ENCODE assay signal across 27 mouse cellular contexts in the genomic region with DNA sequence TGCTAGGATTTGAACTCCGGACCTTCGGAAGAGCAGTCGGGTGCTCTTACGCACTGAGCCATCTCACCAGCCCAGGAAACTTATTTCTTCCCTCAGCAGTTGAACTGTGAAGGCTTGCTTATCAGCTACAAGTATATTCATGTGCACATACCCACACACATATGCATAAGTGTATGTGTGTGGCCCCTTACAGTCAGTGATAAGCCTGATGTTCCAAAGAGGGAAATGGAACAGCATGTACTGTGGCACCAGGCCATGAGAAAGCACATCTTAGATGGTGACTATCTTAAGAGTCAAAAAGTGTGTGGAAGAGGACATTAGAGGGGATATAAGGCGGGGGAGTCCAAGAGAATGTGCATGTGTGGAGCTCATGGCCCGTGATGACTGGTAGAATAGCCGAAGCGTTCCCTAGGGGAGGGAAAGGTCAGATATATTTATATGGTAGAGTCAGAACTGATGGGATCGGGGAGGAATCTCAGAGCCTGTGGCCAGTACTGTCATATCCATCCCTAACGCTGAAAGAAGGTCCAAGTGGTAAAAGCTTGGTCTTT. TPM values are rescaled to one million over a fixed set of nuclear protein-coding genes. Genes with fewer than 3 reads are reported as not detected.
DNase-seq lines count a peak whose midpoint lies in the region; ATAC-seq and TF ChIP-seq lines count a peak whose summit lies in the region.
"Had no signal": no experiment of that assay in that cellular context is flagged by ENCODE, and none has a peak within 500 bp of the region (broad histone marks: within the 10 kb centered on the region; RNA-seq: fewer than 3 reads in every experiment).

No protein-coding gene starts in this region.

- peaks cover 4 to 10% of the 10 kb centered on the region in 2 experiments for H3K36me3 ChIP-seq in MEL (ENCODE audit: control insufficient read depth in 1 of 2, insufficient read depth in 2 of 2, low read length in 2 of 2)
- H3K36me3 ChIP-seq in liver, embryonic 12.5 days: peaks cover 5% of the 10 kb centered on the region; the same call in 1 of the 2 replicates
- H3K36me3 ChIP-seq in liver, postnatal 0 days (replicated peaks; ENCODE audit: insufficient read depth, low read length): 0 out of 2 replicates have a peak, but pooled peaks cover 3% of the 10 kb centered on the region
- H3K36me3 ChIP-seq: heart, embryonic 12.5 days; hindbrain, embryonic 10.5 days; hindbrain, embryonic 15.5 days; kidney, embryonic 15.5 days; midbrain, embryonic 13.5 days; neural tube, embryonic 13.5 days had no signal

- no peak for TF ChIP-seq RAD21 in MEL (IDR thresholded peaks at IDR 0.05; ENCODE audit: low read depth, low read length)

- ATAC-seq in liver, embryonic 12.5 days: peak; percentile 52; the same call in 1 of the 2 replicates
- ATAC-seq in liver, postnatal 0 days: peak; percentile 84
- ATAC-seq: CD4-positive, CD25-positive, alpha-beta regulatory T cell, adult 4 months; forebrain, embryonic 13.5 days; midbrain, embryonic 13.5 days had no signal

- H3K27me3 ChIP-seq in MEL (ENCODE audit: control insufficient read depth in 1 of 2, insufficient read depth in 2 of 2, low read length in 2 of 2): no peaks in the 10 kb centered on the region
- no peaks in the 10 kb centered on the region for H3K27me3 ChIP-seq in liver, embryonic 12.5 days (replicated peaks)
- H3K27me3 ChIP-seq in liver, postnatal 0 days (ENCODE audit: insufficient read depth, low read length): no peaks in the 10 kb centered on the region
- H3K27me3 ChIP-seq: forebrain, embryonic 13.5 days; heart, embryonic 12.5 days; hindbrain, embryonic 15.5 days; kidney, embryonic 15.5 days; midbrain, embryonic 13.5 days; neural tube, embryonic 13.5 days had no signal

- TF ChIP-seq POLR2A in MEL (IDR thresholded peaks at IDR 0.05; ENCODE audit: control insufficient read depth in 1 of 2, insufficient read depth in 1 of 2, low read depth in 1 of 2, low read length in 2 of 2, poor library complexity in 1 of 2): no peak

- no peaks in the 10 kb centered on the region; the same call in 1 of the 2 replicates for H3K79me2 ChIP-seq in MEL (ENCODE audit: control insufficient read depth, insufficient read depth, low read length, poor library complexity)

- H3K4me3 ChIP-seq in MEL (ENCODE audit: control insufficient read depth in 1 of 2, insufficient read depth in 1 of 2, low read depth in 2 of 2, low read length in 2 of 2): no peak overlapping the region
- no peak overlapping the region for H3K4me3 ChIP-seq in liver, embryonic 12.5 days
- no peak overlapping the region for H3K4me3 ChIP-seq in liver, postnatal 0 days (ENCODE audit: low read depth, low read length)
- H3K4me3 ChIP-seq: forebrain, embryonic 13.5 days; heart, embryonic 12.5 days; hindbrain, embryonic 10.5 days; hindbrain, embryonic 15.5 days; kidney, embryonic 15.5 days; layer of hippocampus, adult 2 months; midbrain, embryonic 13.5 days; neural tube, embryonic 13.5 days had no signal

- 0 out of 4 replicates have a peak, but pooled peaks have one; percentile 22 to 27 for TF ChIP-seq EP300 in MEL (IDR thresholded peaks at IDR 0.05; ENCODE audit: low read depth in 1 of 2, low read length in 2 of 2)
- TF ChIP-seq EP300 in liver, postnatal 0 days (IDR thresholded peaks at IDR 0.05; ENCODE audit: low read depth): peak; percentile 92

- DNase-seq in heart, adult 11 months: peak; percentile 90
- no peak for DNase-seq in heart, postnatal 25 days (ENCODE audit: low spot score)
- DNase-seq in MEL (ENCODE audit: low read depth, low spot score): peak; percentile 44
- no peak for DNase-seq in liver, postnatal 0 days
- no peak for DNase-seq in left cerebral cortex, adult 8-10 months (ENCODE audit: low spot score in 2 of 2)
- no peak for DNase-seq in urinary bladder, postnatal 14 days (ENCODE audit: low spot score)
- DNase-seq: cerebellum, adult 9-10 months; cerebellum, postnatal 36 days; heart, postnatal 10 days; kidney, adult 18-20 months; kidney, postnatal 36 days; left cerebral cortex, postnatal 4 days; lung, postnatal 10 days; right cerebral cortex, postnatal 4 days; thymus, adult 2 months; thymus, postnatal 36 days had no signal

- H3K27ac ChIP-seq in MEL (ENCODE audit: control insufficient read depth, low read depth, low read length): no peak overlapping the region
- H3K27ac ChIP-seq in liver, embryonic 12.5 days: no peak overlapping the region
- no peak overlapping the region for H3K27ac ChIP-seq in liver, postnatal 0 days (ENCODE audit: low read depth)
- H3K27ac ChIP-seq: forebrain, embryonic 13.5 days; hindbrain, embryonic 10.5 days; hindbrain, embryonic 15.5 days; kidney, embryonic 15.5 days; layer of hippocampus, adult 2 months; macrophage; midbrain, embryonic 13.5 days; neural tube, embryonic 13.5 days had no signal

- peaks cover 6 to 9% of the 10 kb centered on the region in 2 experiments for H3K4me1 ChIP-seq in MEL (ENCODE audit: control insufficient read depth in 1 of 2, insufficient read depth in 2 of 2, low read length in 2 of 2)
- H3K4me1 ChIP-seq in liver, embryonic 12.5 days: peaks cover 21% of the 10 kb centered on the region
- H3K4me1 ChIP-seq in liver, postnatal 0 days (ENCODE audit: insufficient read depth): no peaks in the 10 kb centered on the region
- H3K4me1 ChIP-seq: forebrain, embryonic 13.5 days; heart, embryonic 12.5 days; hindbrain, embryonic 15.5 days had no signal

- no peak overlapping the region for H3K4me2 ChIP-seq in liver, embryonic 12.5 days
- no peak overlapping the region for H3K4me2 ChIP-seq in liver, postnatal 0 days (ENCODE audit: low read depth, low read length)
- H3K4me2 ChIP-seq: forebrain, embryonic 13.5 days; heart, embryonic 12.5 days; hindbrain, embryonic 15.5 days; kidney, embryonic 15.5 days; midbrain, embryonic 13.5 days; neural tube, embryonic 13.5 days had no signal

- no peak for TF ChIP-seq CTCF in MEL (IDR thresholded peaks at IDR 0.05 in 2 of 3, conservative IDR thresholded peaks at IDR 0.05 in 1 of 3; ENCODE audit: control insufficient read depth in 1 of 3, insufficient read depth in 1 of 3, low read depth in 2 of 3, low read length in 3 of 3, poor library complexity in 1 of 3, severe bottlenecking in 1 of 3)
- no peak for TF ChIP-seq CTCF in liver, postnatal 0 days (IDR thresholded peaks at IDR 0.05; ENCODE audit: low read depth)

- H3K9ac ChIP-seq in MEL (ENCODE audit: control insufficient read depth, low read depth, low read length, poor library complexity, severe bottlenecking): no peak overlapping the region
- H3K9ac ChIP-seq in liver, embryonic 12.5 days: no peak overlapping the region
- no peak overlapping the region for H3K9ac ChIP-seq in liver, postnatal 0 days (replicated peaks)
- H3K9ac ChIP-seq: forebrain, embryonic 13.5 days; heart, embryonic 12.5 days; hindbrain, embryonic 15.5 days; kidney, embryonic 15.5 days; midbrain, embryonic 13.5 days; neural tube, embryonic 13.5 days had no signal

- intact Hi-C loops in heart, postnatal 25 days (cut with DNase I): no loop called here

- no peaks in the 10 kb centered on the region for H3K9me3 ChIP-seq in MEL (replicated peaks; ENCODE audit: insufficient read depth, low read length)
- no peaks in the 10 kb centered on the region for H3K9me3 ChIP-seq in liver, embryonic 12.5 days (replicated peaks)
- no peaks in the 10 kb centered on the region for H3K9me3 ChIP-seq in liver, postnatal 0 days (ENCODE audit: low read length)
- H3K9me3 ChIP-seq: forebrain, embryonic 13.5 days; heart, embryonic 12.5 days; hindbrain, embryonic 10.5 days; hindbrain, embryonic 15.5 days; kidney, embryonic 15.5 days; midbrain, embryonic 13.5 days; neural tube, embryonic 13.5 days had no signal

- WGBS in liver, embryonic 12.5 days (ENCODE audit: insufficient replicate concordance): 78% methylated on average over 10 of the region's 10 CpGs
- 77% methylated on average over 10 of the region's 10 CpGs for WGBS in liver, postnatal 0 days (ENCODE audit: insufficient replicate concordance)

TF ChIP-seq in MEL, 35 proteins besides CTCF, POLR2A, EP300 and RAD21:
- no peak for TF ChIP-seq POLR2AphosphoS2 (IDR thresholded peaks at IDR 0.05; ENCODE audit: low read length)
- no peak for TF ChIP-seq E2F4 (IDR thresholded peaks at IDR 0.05; ENCODE audit: borderline replicate concordance, low read depth, low read length)
- TF ChIP-seq ELF1 (IDR thresholded peaks at IDR 0.05; ENCODE audit: low read depth, low read length): no peak
- no peak for TF ChIP-seq MAFK (IDR thresholded peaks at IDR 0.05; ENCODE audit: borderline replicate concordance, low read depth, low read length)
- TF ChIP-seq MYB (IDR thresholded peaks at IDR 0.05; ENCODE audit: low read depth, low read length): no peak
- no peak for TF ChIP-seq NRF1 (IDR thresholded peaks at IDR 0.05; ENCODE audit: insufficient read depth, low read depth, low read length, poor library complexity, severe bottlenecking)
- TF ChIP-seq HCFC1 (IDR thresholded peaks at IDR 0.05; ENCODE audit: low read depth, low read length): no peak
- TF ChIP-seq CHD1 (IDR thresholded peaks at IDR 0.05; ENCODE audit: low read depth, low read length): no peak
- no peak for TF ChIP-seq MAZ (IDR thresholded peaks at IDR 0.05; ENCODE audit: low read depth, low read length)
- TF ChIP-seq MEF2A (IDR thresholded peaks at IDR 0.05; ENCODE audit: extremely low read depth, insufficient replicate concordance, low read depth, low read length, poor library complexity, severe bottlenecking): no peak
- no peak for TF ChIP-seq SIN3A (IDR thresholded peaks at IDR 0.05; ENCODE audit: low read length)
- no peak for TF ChIP-seq GABPA (IDR thresholded peaks at IDR 0.05; ENCODE audit: low read depth, low read length)
- no peak for TF ChIP-seq TAL1 (IDR thresholded peaks at IDR 0.05; ENCODE audit: low read length)
- no peak for TF ChIP-seq CHD2 (IDR thresholded peaks at IDR 0.05; ENCODE audit: low read length)
- no peak for TF ChIP-seq BHLHE40 (IDR thresholded peaks at IDR 0.05; ENCODE audit: borderline replicate concordance, low read depth, low read length)
- TF ChIP-seq NELFE (IDR thresholded peaks at IDR 0.05; ENCODE audit: low read depth, low read length): no peak
- TF ChIP-seq ZNF384 (IDR thresholded peaks at IDR 0.05; ENCODE audit: low read depth, low read length): no peak; the same call in 1 of the 2 replicates

RNA-seq across cellular contexts. Expression of gene Tbc1d1, which starts 13.0 kb away (rescaled TPM):
- total RNA-seq in heart, postnatal 25 days (2021): 10 to 100 TPM; 17.0 to 20.2 TPM
- total RNA-seq in MEL (2012; rRNA removed): 22.5 and 24.6 TPM in 2 replicates
- 10 to 100 TPM in 1 of 2 experiments, not detected in 1; 24.4 TPM for polyA plus RNA-seq in MEL (2012; ENCODE audit: insufficient read depth in 1 of 2, insufficient read length in 2 of 2, low read depth in 1 of 2, low replicate concordance in 2 of 2, missing spikeins in 1 of 2)
- polyA plus RNA-seq in liver, embryonic 12.5 days (2016; fragmentation: Nextera tagmentation; extraction: Ambion mirVana): 13.2 and 13.8 TPM in 2 replicates
- 3.6 and 5.0 TPM in 2 replicates for polyA plus RNA-seq in liver, postnatal 0 days (2015; fragmentation: Nextera tagmentation; extraction: Ambion mirVana)
- total RNA-seq in left cerebral cortex, adult 8-10 months (2022): 10 to 100 TPM; 15.2 to 19.7 (median 18.1) TPM

Comparison
In these comparisons a context has a peak if more than half of its experiments do, and no peak if none do; other contexts are left out.
1. DNase-seq: peak in heart, adult 11 months (single experiment) and MEL (single experiment); none in heart, postnatal 25 days (single experiment), liver, postnatal 0 days (single experiment), left cerebral cortex, adult 8-10 months (0 of 2) and urinary bladder, postnatal 14 days (single experiment).